Mouse (Mus musculus) frontal cortex, postnatal 25 days (tissue): Measurements from ENCODE around the gene Fst.

Experiments
- DNase-seq, 2 experiments: peaks; one replicate each; pipeline ENCODE4 v3.0.0; 2022; ENCODE audit warnings: low spot score in 2 of 2

Fst gene

GRCm38 (mm10) chr13:114412326-114412725 is 46.4 kb downstream of the Fst start:
- no peak for DNase-seq

GRCm38 (mm10) chr13:114406866-114407265 is 51.9 kb downstream of the Fst start:
- DNase-seq = no peak

- no peak for DNase-seq
These were observed 52.3 kb downstream of the Fst start for GRCm38 (mm10) chr13:114406424-114406823.

GRCm38 (mm10) chr13:114405100-114405715 is 53.5 kb downstream of the Fst start:
- DNase-seq = no peak
